Mouse (Mus musculus) forebrain, embryonic 16.5 days (tissue): ENCODE data around the gene Mybpc1. TPM values are rescaled to one million over a fixed set of nuclear protein-coding genes. Genes with fewer than 3 reads are reported as not detected.
"Not testable (repeated sequence)": the region's sequence is repeated elsewhere in the genome, so short reads cannot be mapped to it uniquely, and the experiment has no call there.

Experiments
- ATAC-seq: fragments of 200-750 bp; cut with Nextera tagmentation; 2 replicates; pipeline ENCODE4 v1.8.0; 2017; ENCODE audit warnings: mild to moderate bottlenecking, moderate library complexity
- H3K27ac ChIP-seq: fragments of 300-500 bp; sonication (generic); 2 replicates; pipeline ENCODE4 v1.5.1; 2014; ENCODE audit warnings: low read length, control low read depth
- H3K27me3 ChIP-seq: fragments of 300-500 bp; sonication (generic); replicated peaks from 2 replicates; pipeline ENCODE4 v1.6.1; 2014; ENCODE audit warnings: low read length; ENCODE audit not compliant: control insufficient read depth, insufficient read depth
- H3K36me3 ChIP-seq: fragments of 300-500 bp; sonication (generic); 2 replicates; pipeline ENCODE4 v1.6.1; 2014; ENCODE audit not compliant: control insufficient read depth, insufficient read depth
- H3K4me1 ChIP-seq: fragments of 300-500 bp; sonication (generic); replicated peaks from 2 replicates; pipeline ENCODE4 v1.6.1; 2014; ENCODE audit warnings: low read length; ENCODE audit not compliant: control insufficient read depth, insufficient read depth
- H3K4me2 ChIP-seq: fragments of 300-500 bp; sonication (generic); 2 replicates; pipeline ENCODE4 v1.6.1; 2014; ENCODE audit warnings: mild to moderate bottlenecking, low read length, control low read depth
- H3K4me3 ChIP-seq: fragments of 300-500 bp; sonication (generic); replicated peaks from 2 replicates; pipeline ENCODE4 v1.5.1; 2014; ENCODE audit warnings: mild to moderate bottlenecking, low read length, control low read depth
- H3K9ac ChIP-seq: fragments of 300-500 bp; sonication (generic); replicated peaks from 2 replicates; pipeline ENCODE4 v1.6.1; 2014; ENCODE audit warnings: low read depth, low read length, control low read depth
- H3K9me3 ChIP-seq: fragments of 300-500 bp; sonication (generic); 2 replicates; pipeline ENCODE4 v1.6.1; 2016; ENCODE audit warnings: low read length; ENCODE audit not compliant: control insufficient read depth
- WGBS: fragments of 180-500 bp; shearing (Covaris S2); extraction: QIAGEN DNeasy Blood & Tissue Kit; methylation state at CpG from one replicate; pipeline ENCODE4 v1.1.7; 2014; 5-methylcytosine and 5-hydroxymethylcytosine counted together
- polyA plus RNA-seq: library from polyadenylated mRNA; unstranded; fragments of >200 nt; fragmentation: Nextera tagmentation; extraction: Ambion mirVana; gene quantifications from 2 replicates; pipeline ENCODE4 v1.2.1, GENCODE M21; 2015

The Mybpc1 gene
- polyA plus RNA-seq, 1 experiment from 2014 or later, result 1.8 TPM

DNA sequence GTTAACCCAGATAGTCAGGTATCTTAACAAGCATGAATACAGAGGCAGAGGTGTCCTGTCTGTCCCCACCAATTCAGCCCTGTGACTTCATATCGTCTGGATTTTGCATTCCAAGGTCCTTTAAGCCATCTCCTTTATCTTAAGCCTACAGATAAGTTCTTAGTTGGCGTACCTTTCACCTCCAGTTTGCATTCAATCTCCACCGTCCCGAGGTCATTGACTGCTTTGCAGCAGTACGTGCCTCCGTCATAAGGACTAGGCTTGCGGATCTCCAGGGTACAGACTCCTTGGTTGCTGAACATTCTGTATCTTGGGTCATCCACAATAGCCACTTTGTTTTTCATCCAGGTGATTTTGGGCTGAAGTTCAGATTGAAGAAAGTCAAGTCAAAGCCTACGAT is 82.2 kb downstream of the Mybpc1 start:
- WGBS, result 90% methylated on average over 8 of the region's 8 CpGs
- no peak overlapping the region for H3K4me2 ChIP-seq
- H3K9ac ChIP-seq, result no peak overlapping the region
- no peak overlapping the region for H3K4me3 ChIP-seq
- H3K9me3 ChIP-seq, result no peaks in the 10 kb centered on the region
- H3K27ac ChIP-seq, result no peak overlapping the region
- ATAC-seq, result no peak
- no peaks in the 10 kb centered on the region for H3K36me3 ChIP-seq
- no peaks in the 10 kb centered on the region for H3K4me1 ChIP-seq
- no peaks in the 10 kb centered on the region for H3K27me3 ChIP-seq

DNA sequence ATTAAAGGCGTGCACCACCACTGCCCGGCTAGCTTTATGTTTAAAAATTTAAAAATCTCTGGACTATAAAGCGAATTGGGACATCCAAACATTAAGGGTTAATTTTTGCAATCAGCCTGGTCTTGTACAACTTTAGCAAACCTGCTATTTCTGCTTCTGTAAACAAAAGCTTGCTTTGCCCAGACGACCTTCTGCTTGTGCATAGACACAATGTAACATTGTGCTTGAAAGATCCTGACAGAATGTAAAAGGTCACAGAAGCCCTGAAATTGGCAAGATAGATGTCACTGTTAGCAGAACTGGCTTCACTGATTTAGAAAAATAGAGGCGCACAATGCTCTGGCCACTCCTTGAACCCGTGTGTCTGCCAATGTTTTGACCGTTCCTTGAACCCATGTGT is 89.9 kb downstream of the Mybpc1 start:
- H3K27ac ChIP-seq, H3K9me3 ChIP-seq, H3K4me2 ChIP-seq, H3K27me3 ChIP-seq, H3K9ac ChIP-seq, ATAC-seq, H3K4me1 ChIP-seq, H3K4me3 ChIP-seq, H3K36me3 ChIP-seq: not testable (repeated sequence)
- WGBS, result 82% methylated on average over 7 of the region's 7 CpGs

DNA sequence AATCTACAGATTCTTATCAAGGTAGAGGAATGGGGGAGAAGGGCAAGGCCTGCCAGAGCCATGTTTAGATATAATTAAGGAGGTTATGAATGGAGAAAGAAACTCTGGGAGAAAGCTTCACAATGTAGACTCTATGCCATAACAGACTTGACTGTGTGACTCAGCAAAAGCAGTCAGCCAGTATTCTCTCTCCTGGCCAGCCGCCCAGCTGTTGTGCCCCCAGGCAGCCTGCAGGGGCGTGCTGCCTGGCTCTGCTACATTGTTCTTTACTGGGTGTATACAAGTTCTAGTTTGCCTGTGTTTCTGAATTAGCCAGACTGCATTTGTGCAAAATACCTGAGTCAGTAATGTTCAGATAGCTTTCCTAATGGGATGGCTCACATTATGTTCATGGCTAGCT is 90.5 kb downstream of the Mybpc1 start:
- no peak overlapping the region for H3K4me3 ChIP-seq
- H3K9me3 ChIP-seq, result no peaks in the 10 kb centered on the region
- ATAC-seq, result no peak
- no peak overlapping the region for H3K9ac ChIP-seq
- no peak overlapping the region for H3K27ac ChIP-seq
- H3K4me2 ChIP-seq, result no peak overlapping the region
- no peaks in the 10 kb centered on the region for H3K36me3 ChIP-seq
- no peaks in the 10 kb centered on the region for H3K27me3 ChIP-seq
- WGBS, result 27% methylated on average over 2 of the region's 2 CpGs
- H3K4me1 ChIP-seq, result no peaks in the 10 kb centered on the region

DNA sequence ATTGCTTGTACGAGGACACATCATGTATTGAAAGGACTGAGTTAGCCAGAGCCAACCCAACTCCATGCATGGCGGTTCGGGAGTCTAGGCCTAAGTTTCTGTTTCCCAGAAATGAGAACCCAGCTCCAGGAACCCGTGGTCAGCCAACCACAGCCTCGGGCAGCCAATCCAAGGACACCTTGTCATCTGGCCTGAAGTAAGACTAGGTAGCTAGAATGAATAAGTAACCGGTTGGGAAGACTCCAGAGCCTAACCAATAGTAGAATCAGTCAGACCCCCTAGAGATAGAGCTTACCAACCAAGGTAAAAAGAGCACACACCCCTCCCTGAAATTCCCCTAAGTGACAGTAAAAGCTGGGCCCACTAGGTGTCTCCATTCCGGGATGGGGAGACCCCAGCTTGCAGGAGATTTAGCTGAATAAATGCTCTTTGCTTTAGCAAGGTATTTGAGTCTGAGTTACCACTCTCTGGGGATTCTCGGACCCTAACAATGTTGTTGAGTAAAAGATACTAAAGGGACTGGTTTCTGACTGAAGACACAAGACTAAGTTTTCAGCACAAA is 91.3 kb downstream of the Mybpc1 start:
- H3K4me3 ChIP-seq, result no peak overlapping the region
- H3K9ac ChIP-seq, result no peak overlapping the region
- WGBS, result 73% methylated on average over 8 of the region's 8 CpGs
- H3K4me1 ChIP-seq, result no peaks in the 10 kb centered on the region
- ATAC-seq, result no peak
- H3K4me2 ChIP-seq, result no peak overlapping the region
- no peaks in the 10 kb centered on the region for H3K9me3 ChIP-seq
- H3K27me3 ChIP-seq, result no peaks in the 10 kb centered on the region
- no peak overlapping the region for H3K27ac ChIP-seq
- H3K36me3 ChIP-seq, result no peaks in the 10 kb centered on the region

DNA sequence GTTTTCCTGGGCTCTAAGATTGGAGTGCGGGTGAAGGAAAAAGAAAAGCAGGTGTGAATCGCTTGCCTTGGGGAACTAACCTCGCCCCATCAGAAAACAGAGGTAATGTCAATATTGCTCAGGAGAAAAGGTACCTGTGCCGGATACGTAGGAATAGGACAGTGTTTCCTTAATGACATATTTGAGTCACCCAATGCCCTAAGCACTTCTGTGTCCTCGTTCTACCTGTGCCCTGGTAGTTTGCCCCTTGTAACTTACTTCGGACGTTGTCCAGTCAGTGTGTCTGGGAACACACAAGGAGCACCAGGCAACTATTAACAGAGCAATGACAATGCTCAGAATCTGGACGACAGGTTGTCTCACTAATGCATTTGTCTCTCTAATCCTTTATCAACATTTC is 93.6 kb downstream of the Mybpc1 start:
- Histone ChIP-seq H3K4me1 (no peaks in the 10 kb centered on the region), H3K4me2 (no peak overlapping the region), H3K4me3 (no peak overlapping the region), H3K36me3 (no peaks in the 10 kb centered on the region), H3K27me3 (no peaks in the 10 kb centered on the region), H3K9me3 (no peaks in the 10 kb centered on the region), H3K9ac (no peak overlapping the region), H3K27ac (no peak overlapping the region)
- no peak for ATAC-seq
- WGBS, result 93% methylated on average over 9 of the region's 9 CpGs

DNA sequence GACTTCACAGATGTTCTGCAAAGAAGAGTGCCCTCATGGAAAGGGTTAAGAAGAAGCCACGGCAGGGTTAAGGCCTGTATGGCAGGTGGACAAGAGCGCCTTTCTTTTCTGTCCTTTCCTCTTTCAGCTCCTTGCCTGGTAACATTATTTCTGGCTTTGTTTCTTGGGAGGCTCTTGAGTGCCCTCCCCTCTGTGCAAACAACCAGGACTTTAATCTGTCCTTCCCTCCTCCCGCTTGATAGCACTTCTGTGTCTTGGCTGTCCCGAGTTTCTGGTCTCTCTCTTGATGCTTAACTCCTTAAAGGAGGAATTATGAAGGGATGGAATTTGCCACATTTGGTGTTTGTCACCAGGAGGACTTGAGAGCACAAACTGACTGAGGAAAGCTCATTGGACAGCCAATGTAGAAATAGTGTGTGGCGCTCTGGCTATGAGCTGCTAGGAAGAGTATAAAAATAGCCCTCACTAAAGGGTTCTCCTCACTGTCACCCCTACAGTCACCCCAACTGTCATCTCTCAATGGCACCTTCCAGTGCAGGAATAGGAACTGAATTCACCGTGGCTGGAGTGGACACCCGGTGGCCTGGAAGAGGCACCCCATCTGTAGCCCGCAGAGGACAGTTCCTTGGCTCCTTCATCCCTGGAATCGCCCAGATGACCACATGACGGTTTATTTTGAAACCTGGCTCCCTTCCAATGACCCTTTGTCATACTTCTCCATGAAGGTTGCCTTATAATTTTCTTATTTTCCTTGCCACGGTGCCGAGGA is 94.3 kb downstream of the Mybpc1 start:
- Histone ChIP-seq H3K4me1 (no peaks in the 10 kb centered on the region), H3K4me3 (no peak overlapping the region), H3K9ac (no peak overlapping the region), H3K36me3 (no peaks in the 10 kb centered on the region), H3K9me3 (no peaks in the 10 kb centered on the region), H3K27ac (no peak overlapping the region), H3K4me2 (no peak overlapping the region), H3K27me3 (no peaks in the 10 kb centered on the region)
- no peak for ATAC-seq
- 75% methylated on average over 12 of the region's 12 CpGs for WGBS

DNA sequence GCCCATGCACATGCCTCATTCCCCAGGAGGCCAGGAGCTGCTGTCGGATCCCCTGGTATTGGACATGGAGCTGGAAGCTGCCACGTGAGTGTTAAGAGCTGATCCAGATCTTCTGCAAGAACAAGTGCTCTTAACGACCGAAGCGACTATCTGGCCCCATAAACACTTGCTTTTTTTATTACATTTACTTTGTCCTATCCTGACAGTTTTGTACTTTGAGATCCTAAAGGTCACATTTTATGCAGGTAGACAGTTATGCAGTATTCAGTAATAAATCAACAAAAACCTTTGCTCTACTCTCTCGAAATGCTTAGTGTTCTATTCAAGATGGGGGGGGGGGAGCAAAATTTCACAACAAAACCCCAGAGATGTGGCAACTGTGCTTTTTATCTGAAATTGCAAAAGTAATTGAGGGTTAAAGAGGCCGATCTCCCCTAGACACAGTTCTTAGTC is 97.2 kb downstream of the Mybpc1 start:
- Histone ChIP-seq H3K4me1 (peaks cover 7% of the 10 kb centered on the region), H3K4me3 (no peak overlapping the region), H3K9ac (no peak overlapping the region), H3K27ac (no peak overlapping the region), H3K4me2 (no peak overlapping the region), H3K9me3 (no peaks in the 10 kb centered on the region), H3K27me3 (no peaks in the 10 kb centered on the region), H3K36me3 (no peaks in the 10 kb centered on the region)
- ATAC-seq, result no peak
- 81% methylated on average over 7 of the region's 7 CpGs for WGBS

DNA sequence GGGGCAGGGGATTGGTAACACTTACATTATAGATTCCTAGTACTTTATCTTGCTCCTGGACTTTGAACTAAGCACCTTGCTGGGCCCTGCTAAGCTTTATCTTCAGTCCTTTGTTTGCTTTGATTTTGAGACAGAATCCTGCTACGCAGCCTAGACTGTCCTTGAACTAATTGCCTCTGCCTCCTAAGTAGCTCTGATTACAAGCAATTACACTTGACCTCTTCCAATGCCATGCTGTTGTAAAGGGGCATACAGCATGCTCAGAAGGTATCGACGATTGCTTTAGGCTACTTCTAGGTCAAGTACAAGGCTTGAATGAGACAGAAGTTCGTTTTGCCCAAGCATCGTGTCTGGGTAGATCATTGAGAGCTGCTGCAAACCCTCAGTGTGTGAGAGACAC is 99.7 kb downstream of the Mybpc1 start:
- 52% methylated on average over 5 of the region's 5 CpGs for WGBS

DNA sequence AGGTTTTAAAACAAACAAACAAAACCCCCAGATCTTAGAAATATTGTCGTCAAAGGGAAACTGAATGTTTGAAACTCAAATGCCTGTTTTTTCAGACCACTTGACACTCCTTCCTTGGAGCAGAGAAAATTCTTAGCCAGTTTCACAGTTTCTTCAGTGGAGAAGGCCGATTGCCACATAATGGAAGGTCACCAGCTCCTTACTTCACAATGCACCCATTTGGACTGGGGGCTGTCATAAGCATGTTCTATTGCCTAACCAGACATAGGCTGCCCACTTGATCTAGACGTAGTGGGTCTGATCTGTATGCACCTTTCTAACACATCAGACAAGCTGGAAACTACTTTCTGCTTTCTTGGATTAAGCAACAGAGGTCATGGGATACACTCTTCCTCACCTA is 100.5 kb downstream of the Mybpc1 start:
- no peaks in the 10 kb centered on the region for H3K36me3 ChIP-seq
- no peaks in the 10 kb centered on the region for H3K9me3 ChIP-seq
- H3K4me1 ChIP-seq, result peaks cover 7% of the 10 kb centered on the region
- no peak overlapping the region for H3K27ac ChIP-seq
- H3K4me3 ChIP-seq, result no peak overlapping the region
- H3K27me3 ChIP-seq, result no peaks in the 10 kb centered on the region
- 49% methylated on average over 3 of the region's 3 CpGs for WGBS
- no peak overlapping the region for H3K9ac ChIP-seq
- ATAC-seq, result no peak
- peak overlapping the region; percentile 87; the same call in 1 of the 2 replicates for H3K4me2 ChIP-seq

More for the DNA sequence above, 99.7 kb downstream of the Mybpc1 start:
- Histone ChIP-seq H3K27ac (no peak overlapping the region), H3K4me1 (peaks cover 7% of the 10 kb centered on the region), H3K36me3 (no peaks in the 10 kb centered on the region), H3K4me2 (no peak overlapping the region), H3K9me3 (no peaks in the 10 kb centered on the region), H3K9ac (no peak overlapping the region), H3K27me3 (no peaks in the 10 kb centered on the region), H3K4me3 (no peak overlapping the region)
- no peak for ATAC-seq
